Mouse (Mus musculus) lung, adult 2 months (tissue): ENCODE data around the gene Cnbp. TPM values are rescaled to one million over a fixed set of nuclear protein-coding genes. Genes with fewer than 3 reads are reported as not detected.

Source experiments
- DNase-seq: peaks from one replicate; pipeline ENCODE4 v3.0.0; 2022
- H3K4me1 ChIP-seq: fragments of 200-500 bp; 2 replicates; pipeline ENCODE4 v1.6.1; 2011; ENCODE audit warnings: low read length; ENCODE audit not compliant: control insufficient read depth, insufficient read depth
- H3K4me3 ChIP-seq: fragments of 200-500 bp; replicated peaks from 2 replicates; pipeline ENCODE3; 2011; ENCODE audit warnings: low read depth, mild to moderate bottlenecking, control low read depth, low read length; ENCODE audit errors: extremely low read depth
- CTCF ChIP-seq: fragments of 200-500 bp; IDR thresholded peaks from 2 replicates; pipeline ENCODE4 v1.5.1; 2011; ENCODE audit warnings: mild to moderate bottlenecking, low read length, control low read depth; ENCODE audit not compliant: insufficient read depth
- POLR2A ChIP-seq: fragments of 200-500 bp; IDR thresholded peaks from 2 replicates; pipeline ENCODE4 v1.6.1; 2011; ENCODE audit warnings: low read depth, mild to moderate bottlenecking, control low read depth, low read length, borderline replicate concordance; ENCODE audit errors: extremely low read depth
- WGBS: fragments of 180-500 bp; shearing (Covaris S2); methylation state at CpG from one replicate; pipeline ENCODE4 v1.1.7; 2018; 5-methylcytosine and 5-hydroxymethylcytosine counted together
- polyA plus RNA-seq: library from polyadenylated mRNA; depleted of rRNA; stranded (reverse); fragments of >200 nt; gene quantifications from 2 replicates; pipeline ENCODE4 v1.2.3, GENCODE M21; 2012

Gene Cnbp
- polyA plus RNA-seq, 1 experiment, result 217 TPM

DNA sequence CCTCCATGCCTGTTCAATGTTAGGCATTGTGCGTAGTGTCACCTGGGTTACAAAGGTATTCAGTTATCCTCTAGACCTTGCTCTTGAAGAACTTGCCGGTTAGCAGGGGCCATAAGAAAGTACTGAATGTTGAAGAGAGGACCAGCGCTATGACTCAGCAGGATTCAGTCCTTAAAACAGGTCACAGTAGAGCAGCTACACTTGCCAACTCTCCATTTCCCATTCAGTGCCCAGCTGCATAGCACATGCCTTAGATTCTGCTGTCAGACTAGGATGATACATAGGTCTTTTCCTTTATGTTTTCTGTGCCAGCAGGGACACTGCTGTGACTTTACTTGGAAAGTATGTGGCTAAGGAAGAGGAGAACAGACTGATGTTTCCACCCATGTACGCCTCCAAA lies 2.5 kb upstream of the Cnbp start:
- peaks cover 5% of the 10 kb centered on the region for H3K4me1 ChIP-seq
- no peak overlapping the region for H3K4me3 ChIP-seq
- 59% methylated on average over 4 of the region's 4 CpGs for WGBS
- no peak for DNase-seq
- no peak for TF ChIP-seq CTCF
- TF ChIP-seq POLR2A, result no peak

DNA sequence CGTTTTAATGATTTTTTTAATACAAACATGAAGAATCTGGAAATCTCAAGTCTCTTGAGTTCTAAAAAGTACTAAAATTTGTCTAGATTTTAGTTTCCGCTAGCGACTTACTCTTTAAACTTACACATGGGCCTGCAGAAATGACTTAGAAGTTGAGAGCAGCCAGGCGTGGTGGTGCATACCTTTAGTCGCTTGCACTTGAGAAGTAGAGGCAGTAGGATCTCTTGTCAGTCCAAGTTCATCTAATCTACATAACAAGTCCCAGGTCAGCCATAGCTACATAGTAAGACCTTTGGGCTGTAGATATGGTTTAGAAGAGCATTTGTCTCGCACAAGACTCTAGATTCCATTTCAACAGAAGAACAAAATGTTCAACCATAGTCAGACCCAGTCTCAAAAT lies 965 bp upstream of the Cnbp start:
- 90% methylated on average over 6 of the region's 6 CpGs for WGBS
- TF ChIP-seq POLR2A (no peak), CTCF (no peak)
- no peak for DNase-seq

DNA sequence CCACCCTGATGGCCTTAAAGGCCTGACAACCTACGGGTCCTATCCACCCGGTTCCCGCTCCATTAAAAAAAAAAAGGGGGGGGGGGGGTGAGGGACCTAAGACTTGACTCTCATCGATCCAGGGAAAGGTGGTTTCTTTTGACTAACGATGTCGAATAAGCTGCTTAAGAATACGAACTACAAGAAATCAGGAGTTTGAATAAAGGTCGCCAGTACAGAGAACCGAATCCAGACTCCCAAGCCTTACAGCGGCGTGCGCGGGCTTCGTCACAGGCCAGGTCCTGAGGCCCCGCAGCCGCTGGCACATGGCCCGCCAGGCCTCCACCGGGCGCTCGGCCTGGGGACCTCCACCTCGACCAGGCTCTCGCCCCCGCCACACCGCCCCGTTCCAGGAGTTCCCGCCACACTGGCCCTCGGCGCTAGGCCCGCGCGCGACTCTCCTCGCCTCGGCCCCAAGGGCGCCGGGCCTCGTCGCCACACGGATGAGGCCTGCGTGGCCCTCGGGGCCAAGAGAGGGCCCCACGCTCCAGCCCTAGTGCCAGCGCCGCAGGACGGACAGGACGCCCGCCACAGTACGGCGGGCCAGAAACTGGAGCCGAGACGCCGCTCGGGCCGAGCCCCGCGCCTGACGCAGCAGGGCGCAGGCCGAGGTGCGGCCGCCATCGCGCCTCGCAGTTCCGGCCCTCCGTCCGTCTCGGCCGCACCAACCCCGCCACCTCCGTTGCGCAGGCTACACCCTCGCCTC lies 579 bp downstream of the Cnbp start:
- TF ChIP-seq CTCF (no peak), POLR2A (no peak)
- DNase-seq, result no peak
- peaks cover 15% of the 10 kb centered on the region for H3K4me1 ChIP-seq
- peak overlapping the region; percentile 98 for H3K4me3 ChIP-seq
- WGBS, result under 1% methylated on average over 73 of the region's 73 CpGs

More for the DNA sequence above, 965 bp upstream of the Cnbp start:
- H3K4me3 ChIP-seq, result no peak overlapping the region
- peaks cover 10% of the 10 kb centered on the region for H3K4me1 ChIP-seq

DNA sequence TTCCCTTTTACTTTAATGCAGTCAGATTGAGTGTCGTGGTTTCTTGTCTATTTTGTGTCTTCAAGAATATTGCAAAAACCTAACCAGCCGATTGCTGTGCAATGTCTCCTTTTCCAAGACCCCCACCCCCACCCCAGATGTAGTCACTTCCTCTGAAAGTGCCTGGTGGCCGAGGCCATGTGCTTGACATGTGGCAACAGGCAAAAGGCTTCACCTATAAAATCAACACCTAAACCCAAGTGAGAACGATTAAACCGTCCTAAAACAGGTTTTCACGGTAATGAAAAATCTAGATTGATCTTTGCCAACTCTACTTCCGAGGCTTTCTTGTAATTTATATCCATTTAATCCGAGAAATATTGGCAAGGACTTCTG lies 1.1 kb downstream of the Cnbp start:
- TF ChIP-seq CTCF (no peak), POLR2A (no peak)
- Histone ChIP-seq H3K4me1 (peaks cover 15% of the 10 kb centered on the region), H3K4me3 (peak overlapping the region; percentile 98)
- WGBS, result under 1% methylated on average over 8 of the region's 8 CpGs
- no peak for DNase-seq

DNA sequence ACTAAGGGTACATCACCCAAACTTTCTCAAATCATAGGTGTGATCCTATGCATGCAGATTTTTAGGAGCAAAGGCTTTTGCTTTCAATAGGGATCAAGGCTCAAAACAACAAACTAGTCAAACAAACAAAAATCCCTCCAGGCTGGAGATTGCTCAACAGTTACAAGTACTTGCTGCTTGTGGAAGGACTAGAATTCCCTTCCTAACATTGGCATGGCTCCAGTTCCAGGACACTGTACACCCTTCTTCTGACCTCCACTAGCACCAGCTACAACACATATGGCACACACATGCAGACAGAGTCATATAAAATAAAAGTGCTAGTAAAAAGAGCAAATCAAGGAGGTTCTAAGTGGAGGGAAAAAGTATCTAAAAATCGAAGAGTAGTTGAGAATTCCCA lies 4.1 kb downstream of the Cnbp start:
- Histone ChIP-seq H3K4me3 (no peak overlapping the region), H3K4me1 (peaks cover 15% of the 10 kb centered on the region)
- no peak for DNase-seq
- TF ChIP-seq POLR2A (no peak), CTCF (no peak)
- WGBS, result 36% methylated on average over 1 of the region's 1 CpGs

DNA sequence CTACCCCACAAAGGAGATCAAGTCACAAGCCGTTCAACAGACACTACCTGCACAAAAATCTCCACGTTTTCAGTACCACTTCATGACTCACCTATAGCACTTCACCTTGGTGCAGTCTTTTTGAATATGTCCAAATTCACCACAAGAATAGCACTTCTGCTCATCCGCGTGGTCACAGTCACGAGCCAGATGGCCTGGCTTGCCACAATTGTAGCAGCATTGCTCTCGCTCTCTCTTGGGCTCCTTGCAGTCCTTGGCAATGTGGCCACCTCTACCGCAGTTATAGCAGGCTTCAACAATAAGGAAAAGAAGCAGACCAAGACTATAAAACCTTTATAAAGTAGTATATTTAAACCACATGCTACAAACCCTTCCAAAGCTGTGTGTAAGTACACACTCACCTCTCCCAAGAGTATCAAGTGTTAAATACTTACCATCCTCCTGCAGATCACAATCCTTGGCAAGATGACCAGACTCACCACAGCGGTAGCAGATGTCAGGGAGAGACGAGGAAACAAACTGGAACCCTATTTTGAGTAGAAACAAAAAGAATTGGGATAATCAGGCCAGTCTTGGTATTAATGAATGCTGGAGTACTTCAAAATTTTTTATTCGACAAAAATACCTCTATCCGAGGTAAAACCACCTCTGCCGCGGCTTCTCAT lies 5.7 kb downstream of the Cnbp start:
- H3K4me3 ChIP-seq, result no peak overlapping the region
- 83% methylated on average over 13 of the region's 13 CpGs for WGBS
- no peak for DNase-seq
- no peak for TF ChIP-seq CTCF
- no peak for TF ChIP-seq POLR2A
- H3K4me1 ChIP-seq, result peaks cover 15% of the 10 kb centered on the region

DNA sequence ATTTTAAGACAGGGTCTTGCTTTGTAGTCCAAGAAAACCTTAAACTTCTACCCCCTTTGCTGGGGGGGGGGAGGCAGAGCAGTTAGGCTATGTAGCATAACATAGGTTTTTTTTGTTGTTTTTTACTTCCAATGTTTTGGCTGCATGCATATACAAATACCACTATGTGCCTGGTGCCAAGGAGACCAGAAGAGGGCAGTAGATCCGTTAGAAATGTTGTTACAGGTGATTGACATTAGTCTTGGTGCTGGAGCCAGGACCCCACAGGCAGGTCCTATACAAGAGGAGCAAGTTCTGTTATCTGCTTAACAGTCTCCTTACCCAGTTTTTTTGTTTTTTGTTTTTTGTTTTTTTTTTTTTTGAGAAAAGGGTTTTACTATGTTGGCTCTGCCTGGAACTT lies 8.7 kb downstream of the Cnbp start:
- H3K4me1 ChIP-seq, result peaks cover 9% of the 10 kb centered on the region
- 10% methylated on average over 1 of the region's 1 CpGs for WGBS
- no peak for DNase-seq
- TF ChIP-seq CTCF (no peak), POLR2A (no peak)
- no peak overlapping the region for H3K4me3 ChIP-seq

DNA sequence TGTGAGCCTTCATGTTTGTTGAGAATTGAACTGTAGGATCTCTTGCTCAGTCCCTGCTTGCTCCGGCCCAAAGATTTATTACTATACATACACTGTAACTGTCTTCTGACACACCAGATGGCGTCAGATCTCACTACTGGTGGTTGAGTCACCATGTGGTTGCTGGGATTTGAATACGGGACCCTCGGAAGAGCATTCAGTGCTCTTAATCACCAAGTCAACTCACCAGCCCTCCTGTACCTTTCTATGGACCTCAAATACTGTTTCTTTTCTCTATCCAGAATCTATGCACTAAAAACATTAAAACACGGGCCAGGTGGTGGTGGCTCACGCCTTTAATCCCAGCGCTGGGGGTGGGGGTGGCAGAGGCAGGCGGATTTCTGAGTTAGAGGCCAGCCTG lies 9.3 kb downstream of the Cnbp start:
- peaks cover 4% of the 10 kb centered on the region; the same call in 1 of the 2 replicates for H3K4me1 ChIP-seq
- no peak for TF ChIP-seq POLR2A
- TF ChIP-seq CTCF, result no peak
- no peak overlapping the region for H3K4me3 ChIP-seq
- DNase-seq, result no peak
- WGBS, result 79% methylated on average over 8 of the region's 8 CpGs

DNA sequence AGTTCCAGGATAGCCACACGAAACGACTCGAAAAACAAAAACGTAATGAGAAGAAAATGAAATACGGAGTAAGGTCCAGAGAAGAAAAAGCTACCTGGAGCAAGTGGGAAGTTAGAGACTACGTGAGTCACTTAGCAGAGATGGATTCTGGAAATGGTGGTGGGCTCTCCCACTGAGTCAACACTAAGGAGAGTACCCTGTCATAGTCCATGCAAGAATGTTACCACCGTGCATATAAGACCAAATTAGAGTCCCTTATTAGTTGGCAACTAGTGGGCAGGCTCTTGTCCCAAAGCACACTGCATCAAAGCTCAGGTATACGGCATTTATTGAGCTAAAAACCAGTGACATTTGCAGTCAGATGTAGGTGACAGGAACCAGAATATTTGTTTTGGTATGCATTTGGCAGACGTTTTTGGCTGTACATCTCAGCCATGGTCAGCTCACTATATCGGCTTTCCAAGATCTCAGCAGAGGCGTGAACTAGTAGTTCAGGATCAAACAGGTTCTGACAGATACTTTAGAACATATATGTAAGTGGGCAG lies 11.0 kb downstream of the Cnbp start:
- no peak for DNase-seq
- no peaks in the 10 kb centered on the region for H3K4me1 ChIP-seq
- TF ChIP-seq POLR2A, result no peak
- TF ChIP-seq CTCF, result no peak
- no peak overlapping the region for H3K4me3 ChIP-seq
- 51% methylated on average over 11 of the region's 11 CpGs for WGBS
